Mouse (Mus musculus): Measurements from ENCODE around the gene Cebpe. TPM values are rescaled to one million over a fixed set of nuclear protein-coding genes. Genes with fewer than 3 reads are reported as not detected.

Cebpe gene
- total RNA-seq (2021): not detected
- polyA plus RNA-seq (2012; rRNA removed): 0.08 and 0.15 TPM in 2 replicates
- long read RNA-seq: 0 reads

DNA sequence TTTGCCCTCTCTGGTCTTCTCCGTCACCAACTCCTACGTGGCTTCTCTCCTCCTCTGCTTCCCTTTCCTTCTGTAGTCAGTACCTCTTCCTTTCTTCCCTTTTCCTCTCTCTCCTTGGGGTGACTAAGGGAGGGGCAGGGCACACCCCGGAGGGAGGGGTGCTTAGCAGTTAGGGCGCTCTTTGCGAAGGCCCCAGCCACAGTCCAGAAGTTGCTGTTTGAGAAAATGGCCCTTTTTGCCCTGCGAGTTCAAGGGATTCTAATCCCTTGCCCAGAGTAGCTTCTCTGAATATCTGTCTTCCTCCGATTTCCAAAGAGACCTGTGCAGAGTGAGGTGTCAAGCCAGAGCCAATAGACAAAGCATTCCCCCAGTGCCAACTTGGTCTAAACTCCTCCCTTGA is at the start of gene Cebpe:
Gene Cebpe, minus strand, starts transcription at position 101 of the 400 bp plus-strand sequence.
- intact Hi-C loops (cut with DNase I): loop anchor here (5.0 kb wide), 1 partner anchor 150 kb away; no protein-coding TSS in a partner anchor
- no peak for TF ChIP-seq POLR2A (IDR thresholded peaks at IDR 0.05; ENCODE audit: insufficient read depth, low read depth, low read length)
- no peak for TF ChIP-seq EP300 (IDR thresholded peaks at IDR 0.05; ENCODE audit: insufficient read depth, low read depth, low read length)
- no peak for TF ChIP-seq CTCF (IDR thresholded peaks at IDR 0.05)
- H3K36me3 ChIP-seq (ENCODE audit: control insufficient read depth, insufficient read depth, low read length): no peaks in the 10 kb centered on the region
- no peak for DNase-seq
- H3K27ac ChIP-seq: peak within 1 kb of the TSS; percentile 38
- peaks cover 1% of the 10 kb centered on the region for H3K4me1 ChIP-seq (ENCODE audit: control insufficient read depth, insufficient read depth, low read length)
- H3K27me3 ChIP-seq (ENCODE audit: control insufficient read depth, insufficient read depth, low read length): no peaks in the 10 kb centered on the region
- no peak within 1 kb of the TSS for H3K4me3 ChIP-seq
- H3K9ac ChIP-seq (ENCODE audit: low read depth, low read length): no peak within 1 kb of the TSS
- no peaks in the 10 kb centered on the region for H3K79me2 ChIP-seq (replicated peaks; ENCODE audit: control insufficient read depth, insufficient read depth, low read length)
- WGBS: 76% methylated on average over 7 of the region's 7 CpGs

GRCm38 (mm10) chr14:54756382-54756781 is 44.4 kb upstream of the Cebpe start:
- H3K4me3 ChIP-seq: no peak overlapping the region
- intact Hi-C loops (cut with DNase I): no loop called here
- no peak overlapping the region for H3K27ac ChIP-seq
- no peak overlapping the region for H3K9ac ChIP-seq (ENCODE audit: low read depth, low read length)
- TF ChIP-seq CTCF (IDR thresholded peaks at IDR 0.05): no peak
- TF ChIP-seq POLR2A (IDR thresholded peaks at IDR 0.05; ENCODE audit: insufficient read depth, low read depth, low read length): no peak
- no peak for TF ChIP-seq EP300 (IDR thresholded peaks at IDR 0.05; ENCODE audit: insufficient read depth, low read depth, low read length)
- WGBS: 50% methylated on average over 6 of the region's 6 CpGs
- H3K4me1 ChIP-seq (ENCODE audit: control insufficient read depth, insufficient read depth, low read length): peaks cover 2% of the 10 kb centered on the region; the same call in 1 of the 2 replicates
- no peaks in the 10 kb centered on the region for H3K79me2 ChIP-seq (replicated peaks; ENCODE audit: control insufficient read depth, insufficient read depth, low read length)
- H3K36me3 ChIP-seq (ENCODE audit: control insufficient read depth, insufficient read depth, low read length): no peaks in the 10 kb centered on the region
- H3K27me3 ChIP-seq (ENCODE audit: control insufficient read depth, insufficient read depth, low read length): no peaks in the 10 kb centered on the region
- DNase-seq: peak in 1 of 2 experiments; percentile 35

- H3K36me3 ChIP-seq (ENCODE audit: control insufficient read depth, insufficient read depth, low read length): no peaks in the 10 kb centered on the region
- H3K27ac ChIP-seq: no peak overlapping the region; the same call in 1 of the 2 replicates
- intact Hi-C loops (cut with DNase I): no loop called here
- DNase-seq: peak; percentile 46 to 68
- peaks cover 2% of the 10 kb centered on the region; the same call in 1 of the 2 replicates for H3K4me1 ChIP-seq (ENCODE audit: control insufficient read depth, insufficient read depth, low read length)
- no peak overlapping the region for H3K4me3 ChIP-seq
- no peaks in the 10 kb centered on the region for H3K27me3 ChIP-seq (ENCODE audit: control insufficient read depth, insufficient read depth, low read length)
- no peaks in the 10 kb centered on the region for H3K79me2 ChIP-seq (replicated peaks; ENCODE audit: control insufficient read depth, insufficient read depth, low read length)
- no peak overlapping the region for H3K9ac ChIP-seq (ENCODE audit: low read depth, low read length)
- TF ChIP-seq CTCF (IDR thresholded peaks at IDR 0.05) (no peak), POLR2A (IDR thresholded peaks at IDR 0.05; ENCODE audit: insufficient read depth, low read depth, low read length) (no peak), EP300 (IDR thresholded peaks at IDR 0.05; ENCODE audit: insufficient read depth, low read depth, low read length) (no peak)
- 40% methylated on average over 6 of the region's 6 CpGs for WGBS
These were observed 42.6 kb upstream of the Cebpe start for GRCm38 (mm10) chr14:54754602-54755018.

GRCm38 (mm10) chr14:54753986-54754601 is 42.1 kb upstream of the Cebpe start:
- no peak for DNase-seq
- Histone ChIP-seq H3K36me3 (ENCODE audit: control insufficient read depth, insufficient read depth, low read length) (no peaks in the 10 kb centered on the region), H3K79me2 (replicated peaks; ENCODE audit: control insufficient read depth, insufficient read depth, low read length) (no peaks in the 10 kb centered on the region), H3K4me1 (ENCODE audit: control insufficient read depth, insufficient read depth, low read length) (peaks cover 2% of the 10 kb centered on the region; the same call in 1 of the 2 replicates), H3K4me3 (no peak overlapping the region), H3K27me3 (ENCODE audit: control insufficient read depth, insufficient read depth, low read length) (no peaks in the 10 kb centered on the region), H3K27ac (no peak overlapping the region), H3K9ac (ENCODE audit: low read depth, low read length) (no peak overlapping the region)
- 69% methylated on average over 14 of the region's 14 CpGs for WGBS
- intact Hi-C loops (cut with DNase I): no loop called here
- TF ChIP-seq EP300 (IDR thresholded peaks at IDR 0.05; ENCODE audit: insufficient read depth, low read depth, low read length) (no peak), POLR2A (IDR thresholded peaks at IDR 0.05; ENCODE audit: insufficient read depth, low read depth, low read length) (no peak), CTCF (IDR thresholded peaks at IDR 0.05) (no peak)

GRCm38 (mm10) chr14:54752938-54753337 is 41.0 kb upstream of the Cebpe start:
- no peak for TF ChIP-seq CTCF (IDR thresholded peaks at IDR 0.05)
- TF ChIP-seq EP300 (IDR thresholded peaks at IDR 0.05; ENCODE audit: insufficient read depth, low read depth, low read length): no peak
- Histone ChIP-seq H3K27ac (no peak overlapping the region), H3K36me3 (ENCODE audit: control insufficient read depth, insufficient read depth, low read length) (no peaks in the 10 kb centered on the region), H3K9ac (ENCODE audit: low read depth, low read length) (no peak overlapping the region), H3K79me2 (replicated peaks; ENCODE audit: control insufficient read depth, insufficient read depth, low read length) (no peaks in the 10 kb centered on the region), H3K4me1 (ENCODE audit: control insufficient read depth, insufficient read depth, low read length) (peaks cover 2% of the 10 kb centered on the region; the same call in 1 of the 2 replicates), H3K4me3 (no peak overlapping the region), H3K27me3 (ENCODE audit: control insufficient read depth, insufficient read depth, low read length) (no peaks in the 10 kb centered on the region)
- no peak for DNase-seq
- WGBS: 80% methylated on average over 6 of the region's 6 CpGs
- intact Hi-C loops (cut with DNase I): no loop called here

- WGBS: 77% methylated on average over 1 of the region's 1 CpGs
- intact Hi-C loops (cut with DNase I): no loop called here
These were observed 39.8 kb upstream of the Cebpe start for GRCm38 (mm10) chr14:54751768-54752167.

More at GRCm38 (mm10) chr14:54751768-54752167, 39.8 kb upstream of the Cebpe start:
- H3K4me3 ChIP-seq: no peak overlapping the region
- H3K79me2 ChIP-seq (replicated peaks; ENCODE audit: control insufficient read depth, insufficient read depth, low read length): no peaks in the 10 kb centered on the region
- no peak overlapping the region for H3K27ac ChIP-seq
- H3K4me1 ChIP-seq (ENCODE audit: control insufficient read depth, insufficient read depth, low read length): peaks cover 2% of the 10 kb centered on the region; the same call in 1 of the 2 replicates
- no peaks in the 10 kb centered on the region for H3K36me3 ChIP-seq (ENCODE audit: control insufficient read depth, insufficient read depth, low read length)
- no peak for DNase-seq
- H3K9ac ChIP-seq (ENCODE audit: low read depth, low read length): no peak overlapping the region
- H3K27me3 ChIP-seq (ENCODE audit: control insufficient read depth, insufficient read depth, low read length): no peaks in the 10 kb centered on the region
- TF ChIP-seq POLR2A (IDR thresholded peaks at IDR 0.05; ENCODE audit: insufficient read depth, low read depth, low read length) (no peak), EP300 (IDR thresholded peaks at IDR 0.05; ENCODE audit: insufficient read depth, low read depth, low read length) (no peak), CTCF (IDR thresholded peaks at IDR 0.05) (no peak)

All from heart, adult 2 months (tissue).